Mouse (Mus musculus): ENCODE measurements around the gene Irak1bp1.

Irak1bp1 gene

DNA sequence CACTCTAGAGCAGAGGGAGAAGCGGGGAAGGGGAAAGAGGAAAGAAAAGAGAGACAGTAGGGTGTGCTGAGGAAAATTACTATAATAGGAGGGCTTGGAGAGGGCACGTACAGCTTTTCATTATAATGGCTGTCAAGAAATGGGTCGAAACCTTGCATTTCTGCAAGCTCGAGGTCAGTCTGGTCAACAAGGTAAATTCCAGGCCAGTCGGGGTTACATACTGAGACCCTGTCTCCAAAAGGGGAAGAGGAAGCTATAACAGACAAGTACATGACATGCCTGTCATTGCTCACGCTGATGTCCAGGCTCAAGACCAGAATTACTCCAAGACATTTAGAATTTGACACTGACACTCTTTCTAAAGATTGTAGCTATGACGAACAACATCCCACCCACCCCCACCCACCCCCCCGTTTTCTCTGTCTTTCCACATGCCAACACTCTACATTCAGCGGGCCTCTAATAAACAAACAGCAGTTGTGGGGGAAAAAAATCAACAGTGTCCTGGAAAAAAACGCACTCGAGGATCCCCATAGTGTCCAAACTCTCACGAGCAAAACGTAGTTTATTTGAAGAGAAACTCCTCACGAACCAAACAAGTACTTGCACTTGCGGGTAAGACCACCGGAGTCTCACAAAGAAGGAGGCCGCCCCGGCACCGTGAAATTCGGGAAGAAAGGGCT, at the start of gene Irak1bp1:
TSS of gene Irak1bp1 (plus strand) at position 534 of the 683 bp plus-strand sequence.
- no peak for DNase-seq

- no peak for DNase-seq
Observed at GRCm38 (mm10) chr9:82788375-82788774, 41.0 kb upstream of the Irak1bp1 start.

- no peak for DNase-seq
Observed at GRCm38 (mm10) chr9:82800360-82800759, 29.0 kb upstream of the Irak1bp1 start.

- DNase-seq, result no peak
Observed at GRCm38 (mm10) chr9:82807129-82807528, 22.2 kb upstream of the Irak1bp1 start.

GRCm38 (mm10) chr9:82807635-82808034, 21.7 kb upstream of the Irak1bp1 start:
- no peak for DNase-seq

- DNase-seq, result no peak
Observed at GRCm38 (mm10) chr9:82812172-82812963, 17.0 kb upstream of the Irak1bp1 start.

GRCm38 (mm10) chr9:82814536-82814935, 14.8 kb upstream of the Irak1bp1 start:
- peak in 1 of 2 experiments; percentile 7 for DNase-seq

DNA sequence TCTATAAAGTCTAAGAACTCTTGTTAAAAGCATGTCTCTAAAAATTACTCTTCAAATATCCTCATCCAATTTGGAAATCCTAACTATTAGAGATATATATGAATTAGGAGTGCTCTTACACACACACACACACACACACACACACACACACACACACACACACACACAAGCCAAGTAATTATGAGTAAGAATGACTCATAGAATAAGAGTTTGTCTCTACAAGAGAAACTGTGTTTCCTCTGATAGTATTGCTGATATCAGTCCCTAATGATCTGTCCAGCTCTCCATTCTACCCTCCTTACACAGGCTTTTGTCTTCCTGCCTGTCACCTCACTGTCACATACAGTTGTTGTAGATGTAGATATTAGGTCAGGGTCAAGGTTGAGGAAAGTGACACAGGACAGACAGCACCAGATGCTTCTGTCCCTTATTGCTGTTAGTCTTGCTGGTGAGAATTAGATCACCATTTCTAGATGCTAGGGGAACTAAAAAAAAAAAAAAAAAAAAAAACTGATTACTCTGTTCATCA, 14.0 kb upstream of the Irak1bp1 start:
- no peak for DNase-seq

- no peak for DNase-seq
Observed at GRCm38 (mm10) chr9:82826426-82826825, 2.9 kb upstream of the Irak1bp1 start.

GRCm38 (mm10) chr9:82829693-82830430, 522 bp downstream of the Irak1bp1 start:
- DNase-seq, result peak; percentile 92 to 93

DNA sequence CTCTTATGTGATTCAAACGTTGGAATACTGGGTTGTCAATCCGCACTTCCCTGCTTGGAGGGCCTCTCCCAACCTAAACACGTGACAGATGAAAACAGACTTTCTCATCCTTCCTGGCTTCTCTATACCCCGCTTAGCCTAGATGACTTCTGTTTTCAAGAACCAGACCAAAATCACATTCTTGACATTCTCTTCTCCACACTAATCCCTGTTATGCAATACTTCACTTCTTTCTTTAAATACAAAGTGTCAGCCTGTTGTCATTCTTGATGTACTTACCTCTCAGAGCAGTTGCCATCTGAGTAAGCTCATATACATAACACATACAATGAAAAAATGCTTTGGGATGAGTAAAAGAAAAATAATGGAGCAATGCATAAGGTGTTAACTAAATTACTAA, 2.6 kb downstream of the Irak1bp1 start:
- no peak for DNase-seq

- DNase-seq, result no peak
Observed at GRCm38 (mm10) chr9:82835921-82836320, 6.6 kb downstream of the Irak1bp1 start.

- DNase-seq, result no peak
Observed at GRCm38 (mm10) chr9:82842671-82843070, 13.3 kb downstream of the Irak1bp1 start.

DNA sequence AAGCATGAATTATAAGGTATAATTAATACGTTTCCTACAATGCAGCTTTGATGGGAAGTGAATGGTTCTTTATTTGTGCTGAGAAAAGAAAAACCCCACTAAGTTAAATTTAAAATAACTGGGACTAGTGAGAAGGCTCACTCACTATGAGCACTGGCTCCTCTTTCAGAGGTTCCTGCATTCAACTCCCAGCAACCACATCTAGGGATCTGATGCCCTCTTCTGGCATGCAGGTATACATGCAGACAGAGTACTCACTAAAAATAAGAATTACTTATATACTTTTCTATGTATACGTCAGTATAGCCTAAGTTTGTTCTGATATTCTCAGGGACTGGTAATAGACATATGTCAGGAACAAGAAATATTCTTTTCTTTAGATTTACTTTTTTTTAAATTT, 24.7 kb downstream of the Irak1bp1 start:
- no peak for DNase-seq

GRCm38 (mm10) chr9:82854973-82855614, 25.8 kb downstream of the Irak1bp1 start:
- DNase-seq, result no peak

DNA sequence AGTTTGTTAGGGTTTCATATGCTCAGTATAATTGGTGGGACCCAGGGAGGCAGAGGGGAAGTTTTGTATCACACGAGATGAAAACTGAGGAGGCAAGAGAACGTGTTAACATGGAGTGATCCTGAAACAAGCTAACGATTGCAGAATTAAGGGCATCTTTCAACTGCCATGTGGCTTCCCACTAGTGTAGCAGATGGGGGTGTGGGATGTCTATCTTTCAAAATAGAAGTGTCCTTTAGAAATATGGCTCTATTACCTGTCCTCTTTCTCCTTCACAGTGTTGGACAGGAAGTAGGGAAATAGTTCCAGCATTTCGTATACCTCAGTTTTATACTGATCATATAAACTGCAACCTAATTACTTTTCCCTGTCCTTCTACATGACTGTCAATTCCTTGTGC, 26.9 kb downstream of the Irak1bp1 start:
- DNase-seq, result no peak

- DNase-seq, result no peak
Observed at GRCm38 (mm10) chr9:82860805-82861204, 31.5 kb downstream of the Irak1bp1 start.

DNA sequence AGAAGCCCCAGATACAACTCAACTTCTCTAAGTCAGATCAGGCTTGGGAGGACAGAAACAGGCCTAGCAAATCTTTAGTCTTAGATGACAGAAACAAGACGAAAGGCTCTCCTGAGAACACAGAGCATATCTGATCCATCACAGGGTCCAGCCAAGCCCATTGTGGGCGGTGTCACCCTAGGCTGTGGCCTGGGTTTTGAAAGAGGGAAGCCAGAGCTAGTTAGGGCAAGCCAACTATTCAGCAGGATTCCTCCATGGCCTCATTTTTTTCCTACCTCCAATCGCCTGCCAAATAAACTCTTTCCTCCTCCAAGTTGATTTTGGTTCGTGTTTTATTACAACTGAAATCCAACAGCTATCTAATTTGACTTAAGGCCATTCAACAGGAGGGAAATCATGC, 32.0 kb downstream of the Irak1bp1 start:
- no peak for DNase-seq

DNA sequence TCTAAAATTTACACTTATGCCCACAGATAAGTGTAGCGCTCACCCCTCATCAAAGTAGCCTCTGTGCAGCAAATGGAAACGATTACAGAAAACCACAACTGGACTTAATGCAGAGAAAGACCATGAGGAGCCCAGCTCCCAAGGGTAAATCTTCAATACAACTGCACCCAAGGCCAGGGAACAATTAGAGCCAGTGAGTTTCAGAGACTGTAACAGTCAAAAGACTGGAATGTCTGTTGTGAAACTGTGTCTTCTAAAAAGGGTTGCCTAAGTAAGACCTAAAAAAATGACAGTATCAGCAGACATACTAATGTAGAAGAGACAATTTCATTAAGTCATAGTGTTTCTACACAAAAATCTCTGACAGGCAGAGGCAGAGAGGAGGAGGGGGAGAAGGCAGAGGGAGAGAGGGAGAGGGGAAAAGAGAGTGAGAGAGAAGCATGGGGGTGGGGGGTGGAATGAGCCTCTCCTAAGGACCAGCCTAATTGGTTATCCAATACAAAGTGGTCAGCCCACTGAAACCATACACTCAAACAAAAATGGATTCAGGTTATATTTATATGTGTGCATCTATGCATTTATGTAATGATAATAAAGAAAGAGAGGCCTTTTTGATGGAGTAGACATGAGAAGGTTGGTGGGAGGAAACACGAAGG, 32.6 kb downstream of the Irak1bp1 start:
- DNase-seq, result no peak

GRCm38 (mm10) chr9:82866121-82866520, 36.8 kb downstream of the Irak1bp1 start:
- no peak for DNase-seq

DNA sequence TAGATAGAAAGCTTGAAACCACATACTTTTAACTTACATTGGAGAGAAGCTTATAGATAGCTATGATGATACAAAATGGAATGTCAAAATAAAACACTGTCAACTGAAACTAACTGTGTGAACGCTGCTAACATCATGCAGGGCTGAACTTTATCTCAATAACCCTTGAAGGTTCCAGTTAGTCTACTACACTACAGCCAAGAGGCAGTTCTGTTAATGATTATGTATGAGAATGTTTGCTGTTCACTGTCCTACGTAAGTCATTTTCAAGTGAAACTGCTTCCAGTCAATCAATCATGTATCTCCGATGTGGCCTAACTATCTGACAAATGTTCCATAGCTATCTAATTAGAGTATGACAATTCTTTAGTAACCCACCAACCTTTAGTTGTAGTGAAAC, 38.4 kb downstream of the Irak1bp1 start:
- DNase-seq, result no peak

DNA sequence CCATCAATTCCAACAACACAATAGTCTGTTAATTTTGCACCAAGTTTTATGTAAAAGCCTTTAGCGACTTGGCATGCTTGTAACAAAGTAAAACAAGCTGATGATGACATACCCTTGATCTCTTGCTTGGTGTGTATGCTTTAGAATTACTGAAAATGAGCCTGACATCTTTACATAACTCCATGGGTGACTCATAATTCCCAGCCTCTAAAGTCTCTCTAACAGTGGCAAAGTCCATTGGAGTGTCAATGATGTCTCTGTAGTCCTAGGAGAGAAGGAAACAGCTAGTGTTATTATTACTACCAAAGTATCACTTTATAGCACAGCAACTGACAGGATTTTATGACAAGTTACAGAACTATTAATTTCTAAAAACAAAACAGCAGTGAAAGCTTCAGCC, 47.7 kb downstream of the Irak1bp1 start:
- DNase-seq, result no peak
